Mouse (Mus musculus): Measurements from ENCODE around the gene Cd248. TPM values are rescaled to one million over a fixed set of nuclear protein-coding genes. Genes with fewer than 3 reads are reported as not detected.
A peak's percentile ranks its signal among the peaks of the same experiment; 100 is the strongest.
"Not testable (repeated sequence)": the region's sequence is repeated elsewhere in the genome, so short reads cannot be mapped to it uniquely, and the experiment has no call there.

Cd248 gene
- total RNA-seq, 1 experiment from 2014 or later = 0.41 TPM

- ATAC-seq (replicated peaks; ENCODE audit: low read depth, poor library complexity, severe bottlenecking) = no peak
These were observed 4.6 kb downstream of the Cd248 start for GRCm38 (mm10) chr19:5072389-5073019.

GRCm38 (mm10) chr19:5073028-5073427 lies 5.2 kb downstream of the Cd248 start:
- no peak; the same call in 1 of the 2 replicates for ATAC-seq (replicated peaks; ENCODE audit: low read depth, poor library complexity, severe bottlenecking)

GRCm38 (mm10) chr19:5073518-5073917 lies 5.6 kb downstream of the Cd248 start:
- no peak for ATAC-seq (replicated peaks; ENCODE audit: low read depth, poor library complexity, severe bottlenecking)

GRCm38 (mm10) chr19:5079279-5079678 lies 11.4 kb downstream of the Cd248 start:
- no peak for ATAC-seq (replicated peaks; ENCODE audit: low read depth, poor library complexity, severe bottlenecking)

GRCm38 (mm10) chr19:5082005-5082404 lies 14.1 kb downstream of the Cd248 start:
- no peak for ATAC-seq (replicated peaks; ENCODE audit: low read depth, poor library complexity, severe bottlenecking)

DNA sequence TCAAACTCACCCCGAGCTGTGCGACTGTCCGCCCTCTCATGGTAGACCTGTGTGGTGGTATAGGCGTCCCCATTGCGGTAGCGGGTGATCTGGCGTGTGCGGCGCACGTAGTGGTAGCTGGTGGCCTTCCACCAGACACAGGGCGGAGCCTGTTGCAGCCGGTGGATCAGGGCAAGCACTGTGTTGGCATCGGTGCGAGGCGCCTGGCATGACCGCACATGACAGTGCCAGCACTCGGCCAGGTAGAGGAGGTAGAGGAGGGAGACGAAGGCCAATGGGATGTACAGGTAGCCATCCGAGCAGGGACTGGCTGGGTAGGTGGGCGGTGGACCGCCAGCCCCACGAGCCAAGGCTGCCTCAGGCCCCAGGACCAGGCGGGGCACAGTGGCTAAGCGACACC lies 14.7 kb downstream of the Cd248 start:
- ATAC-seq (replicated peaks; ENCODE audit: low read depth, poor library complexity, severe bottlenecking) = no peak

DNA sequence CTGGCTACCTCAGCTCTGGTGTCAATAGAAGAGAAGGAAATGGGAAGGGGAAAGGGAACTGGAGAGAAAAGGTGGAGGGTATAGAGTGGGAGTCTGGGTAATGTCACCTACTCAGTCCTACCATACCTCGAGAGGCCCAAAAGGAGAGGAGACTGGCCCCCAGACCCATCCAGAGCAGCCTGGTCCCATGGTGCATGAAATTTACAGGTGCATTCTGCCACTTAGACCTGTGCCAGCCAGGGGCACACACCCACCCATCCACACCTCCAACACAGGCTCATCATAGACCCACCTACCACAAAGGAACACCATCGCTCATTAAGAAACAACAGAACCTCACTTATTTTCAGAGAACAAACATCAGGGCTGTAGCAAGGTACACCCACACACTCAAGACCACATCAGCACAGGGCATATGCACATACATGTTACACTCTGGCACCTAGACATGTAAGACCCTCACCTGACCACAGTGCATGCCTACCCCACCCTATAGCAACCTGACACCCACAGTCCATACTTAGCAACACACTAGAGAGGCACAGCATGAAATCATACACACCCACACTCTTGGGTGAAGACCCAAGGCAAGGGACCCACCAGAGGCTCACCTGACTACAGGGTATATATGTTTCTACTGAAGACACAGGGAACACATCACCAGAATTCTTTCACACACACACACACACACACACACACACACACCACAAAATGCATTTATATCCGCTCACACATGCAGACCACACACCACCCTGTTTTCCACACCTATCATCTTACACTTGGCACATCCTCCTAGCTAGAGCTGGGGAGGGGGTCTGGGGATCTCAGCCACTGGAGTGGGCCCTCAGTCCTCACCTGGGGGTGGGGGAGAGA lies 16.3 kb downstream of the Cd248 start:
- ATAC-seq (replicated peaks; ENCODE audit: low read depth, poor library complexity, severe bottlenecking) = no peak

GRCm38 (mm10) chr19:5084834-5085144 lies 16.9 kb downstream of the Cd248 start:
- no peak for ATAC-seq (replicated peaks; ENCODE audit: low read depth, poor library complexity, severe bottlenecking)

DNA sequence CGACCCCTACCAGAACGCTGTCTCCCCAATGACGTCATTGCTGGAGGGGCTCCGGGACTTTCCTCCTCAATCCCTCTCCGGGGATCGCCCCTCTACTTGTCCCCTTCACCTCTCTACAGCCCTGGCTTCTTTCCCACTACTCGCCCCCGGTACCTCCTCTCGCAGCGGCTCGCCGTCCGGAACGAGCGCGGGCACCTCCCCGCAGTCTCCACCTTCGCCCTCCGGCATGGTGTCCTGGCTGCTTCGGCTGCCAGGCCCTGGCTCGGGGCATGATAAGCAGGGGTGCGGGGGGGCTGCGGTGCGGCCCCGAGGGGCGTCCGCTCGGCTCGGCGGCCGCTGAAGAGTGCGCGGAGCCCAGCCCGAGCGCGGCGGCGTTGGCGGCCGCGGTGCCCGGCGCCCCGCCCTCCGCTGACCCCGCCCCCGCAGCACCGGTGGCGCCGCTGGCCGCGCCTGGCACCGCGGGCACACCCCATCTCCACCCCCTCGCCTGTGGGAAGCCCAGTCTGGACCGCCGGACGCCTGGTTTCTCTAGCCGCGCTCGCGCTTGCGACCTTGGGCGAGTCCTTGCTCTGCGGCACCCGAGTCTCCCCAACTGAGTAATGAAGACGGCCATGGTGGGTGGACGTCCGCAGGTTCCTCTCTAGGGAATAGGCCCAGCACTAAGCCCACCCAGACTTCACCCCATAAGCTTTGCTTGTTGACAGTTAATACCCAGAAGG lies 17.4 kb downstream of the Cd248 start, which contains the start of gene Tmem151a:
Tmem151a (minus strand) TSS at position 387 of the 719 bp plus-strand sequence.
- no peak for ATAC-seq (replicated peaks; ENCODE audit: low read depth, poor library complexity, severe bottlenecking)

GRCm38 (mm10) chr19:5086533-5086932 lies 18.7 kb downstream of the Cd248 start:
- ATAC-seq (replicated peaks; ENCODE audit: low read depth, poor library complexity, severe bottlenecking) = not testable (repeated sequence)

DNA sequence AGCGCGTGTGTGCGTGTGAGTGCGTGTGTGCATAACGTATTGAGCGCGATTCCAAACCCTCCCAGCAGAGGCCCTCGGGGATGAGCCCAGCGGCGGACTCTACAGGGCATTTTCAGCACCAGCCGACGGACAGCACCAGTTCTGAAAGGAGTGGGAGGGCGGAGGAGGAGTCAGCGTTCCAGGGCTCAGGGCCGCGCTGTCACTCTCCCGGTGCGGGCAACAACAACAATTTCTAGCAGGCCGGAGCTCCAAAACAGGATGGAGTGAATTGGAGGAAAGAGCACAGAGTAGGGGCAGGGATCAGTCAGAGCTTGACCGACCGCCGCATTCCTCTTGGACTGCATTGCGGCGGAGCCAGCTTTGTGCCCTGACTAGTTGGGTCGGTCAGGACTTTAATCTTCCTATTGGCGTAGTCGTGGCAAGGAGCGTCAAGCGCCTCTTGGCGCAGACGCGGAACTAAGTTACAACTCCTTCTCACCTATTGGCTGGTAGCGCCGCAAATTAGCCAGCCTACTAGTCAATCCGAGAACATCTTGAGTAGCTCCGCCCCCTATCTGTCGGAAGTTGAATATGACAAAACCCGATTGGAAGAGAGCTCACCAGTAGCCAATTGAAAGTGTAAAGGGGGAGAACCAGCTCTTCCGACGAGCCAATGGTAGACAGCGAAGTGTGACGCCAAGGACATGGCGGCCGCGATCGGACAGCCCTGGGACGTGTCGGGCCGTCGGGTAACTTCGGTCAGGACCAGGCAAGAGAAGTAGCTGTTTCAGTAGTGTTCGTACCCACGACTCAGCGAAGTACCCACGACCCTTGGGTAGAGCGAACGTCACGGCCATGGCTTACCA lies 20.2 kb downstream of the Cd248 start, which contains the start of gene Yif1a:
Yif1a (plus strand) TSS at position 655 of the 845 bp plus-strand sequence.
- ATAC-seq (replicated peaks; ENCODE audit: low read depth, poor library complexity, severe bottlenecking) = peak; percentile 88

DNA sequence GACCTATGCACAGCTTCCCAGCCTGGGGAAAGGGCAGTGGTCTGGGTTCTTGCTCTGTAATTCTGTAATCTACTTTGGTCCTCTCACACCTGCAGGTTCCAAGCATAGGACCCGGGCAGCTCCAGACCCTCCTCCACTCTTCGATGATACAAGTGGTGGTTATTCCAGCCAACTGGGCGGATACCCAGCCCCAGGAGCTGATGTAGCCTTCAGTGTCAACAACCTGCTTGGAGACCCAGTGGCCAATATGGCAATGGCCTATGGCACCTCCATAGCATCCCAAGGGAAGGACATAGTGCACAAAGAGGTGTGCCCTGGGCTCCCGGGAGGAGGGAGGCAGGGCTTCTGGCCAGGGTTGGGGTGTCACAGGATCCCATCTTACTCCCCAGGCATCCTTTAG lies 21.4 kb downstream of the Cd248 start:
- no peak for ATAC-seq (replicated peaks; ENCODE audit: low read depth, poor library complexity, severe bottlenecking)

DNA sequence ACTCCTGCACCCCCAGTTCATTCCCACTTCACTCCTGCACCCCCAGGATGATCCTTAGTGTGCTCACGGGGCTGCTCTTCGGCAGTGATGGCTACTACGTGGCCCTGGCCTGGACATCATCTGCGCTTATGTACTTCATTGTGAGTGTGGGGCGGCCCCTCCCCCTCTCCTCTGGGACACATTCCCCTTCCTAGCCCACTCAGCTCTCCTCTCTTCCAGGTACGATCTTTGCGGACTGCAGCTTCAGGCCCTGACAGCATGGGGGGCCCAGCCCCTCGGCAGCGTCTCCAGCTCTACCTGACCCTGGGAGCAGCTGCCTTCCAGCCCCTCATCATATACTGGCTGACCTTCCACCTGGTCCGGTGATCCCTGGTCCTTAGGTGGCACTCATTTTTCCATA lies 24.2 kb downstream of the Cd248 start:
- ATAC-seq (replicated peaks; ENCODE audit: low read depth, poor library complexity, severe bottlenecking) = no peak

- no peak for ATAC-seq (replicated peaks; ENCODE audit: low read depth, poor library complexity, severe bottlenecking)
These were observed 25.8 kb downstream of the Cd248 start for GRCm38 (mm10) chr19:5093481-5094242.

- peak; percentile 89 for ATAC-seq (replicated peaks; ENCODE audit: low read depth, poor library complexity, severe bottlenecking)
These were observed 26.4 kb downstream of the Cd248 start for GRCm38 (mm10) chr19:5094243-5094632.

DNA sequence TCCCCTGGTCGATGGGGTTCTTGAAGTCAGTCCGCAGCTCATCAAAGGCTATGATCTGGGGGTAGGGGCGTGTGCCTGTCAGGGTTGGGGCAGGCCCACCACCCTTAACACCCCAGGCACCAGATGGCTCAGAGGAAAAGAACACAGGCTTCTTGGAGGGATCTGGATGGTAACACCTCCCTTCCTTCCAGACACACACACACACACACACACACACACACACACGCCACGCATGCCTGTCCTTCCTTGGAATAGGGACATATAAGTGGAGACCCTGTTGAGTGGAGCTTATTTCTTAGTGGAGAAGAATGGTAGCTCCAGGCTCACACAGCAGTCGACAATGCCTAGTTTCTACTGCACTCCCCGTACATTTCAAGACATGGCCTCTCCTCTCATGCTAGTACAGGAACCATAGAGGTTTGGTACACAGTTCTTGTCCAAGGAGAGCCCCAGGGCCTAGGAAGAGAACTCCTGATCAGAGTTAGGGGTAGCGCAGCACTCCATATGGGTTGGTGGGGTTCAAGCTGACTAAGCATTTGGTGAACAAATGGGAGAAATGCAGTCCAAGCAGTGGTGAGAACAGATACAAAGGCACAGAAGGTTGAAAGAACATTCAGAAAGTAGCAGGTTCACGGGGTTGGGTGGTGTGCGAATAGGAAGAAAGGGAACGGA lies 27.0 kb downstream of the Cd248 start:
- no peak for ATAC-seq (replicated peaks; ENCODE audit: low read depth, poor library complexity, severe bottlenecking)

- no peak for ATAC-seq (replicated peaks; ENCODE audit: low read depth, poor library complexity, severe bottlenecking)
These were observed 28.1 kb downstream of the Cd248 start for GRCm38 (mm10) chr19:5095887-5096474.
